Mouse (Mus musculus): ENCODE results near the gene Tbxa2r. TPM values are rescaled to one million over a fixed set of nuclear protein-coding genes. Genes with fewer than 3 reads are reported as not detected.

Tbxa2r gene
- polyA plus RNA-seq, 2 experiments: 9.2 to 10.8 TPM

DNA sequence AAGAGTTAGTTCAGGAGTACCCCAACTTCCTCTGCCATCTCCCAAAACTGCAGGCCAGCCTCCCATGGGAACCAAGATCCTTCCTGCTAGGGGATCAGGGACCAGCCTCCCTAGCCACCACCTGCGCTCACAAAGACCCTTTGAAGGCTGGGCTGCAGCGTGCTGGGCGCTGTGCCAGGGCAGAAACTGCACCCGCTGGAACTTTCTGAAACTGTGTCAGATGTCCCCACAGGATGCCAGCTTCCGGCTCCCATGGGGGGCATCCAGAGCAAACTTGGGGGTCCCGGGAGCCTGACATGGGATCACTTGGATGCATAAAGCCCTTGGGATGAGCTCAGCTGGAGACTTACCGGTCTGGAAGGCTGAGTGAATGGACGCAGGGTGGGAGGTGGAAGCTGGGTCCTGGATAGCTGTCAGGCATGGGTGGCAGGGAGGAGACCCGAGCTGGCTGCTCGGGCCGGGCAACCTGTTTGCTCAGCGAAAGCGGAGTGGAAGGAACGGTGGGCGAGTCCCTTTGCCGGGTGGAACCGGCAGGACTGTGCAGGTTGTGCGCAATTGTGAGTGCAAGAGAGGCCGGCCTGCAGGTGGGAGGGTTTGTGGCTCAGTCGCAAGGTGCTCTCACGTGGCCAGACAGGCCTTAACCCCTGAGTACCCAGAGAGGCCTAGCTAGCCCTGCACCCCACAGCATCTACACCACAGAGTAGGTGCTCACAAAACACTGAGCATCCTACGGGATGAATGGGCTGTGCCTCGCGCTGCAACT lies 37.7 kb upstream of the Tbxa2r start:
- no peak for DNase-seq (ENCODE audit: low spot score)

GRCm38 (mm10) chr10:81291511-81292104 lies 36.9 kb upstream of the Tbxa2r start, which contains the start of gene Tjp3:
TSS of gene Tjp3 (minus strand) at chr10:81291581.
- H3K9me3 ChIP-seq (ENCODE audit: control insufficient read depth, low read length): no peaks in the 10 kb centered on the region
- WGBS: 71% methylated on average over 9 of the region's 9 CpGs
- no peaks in the 10 kb centered on the region for H3K36me3 ChIP-seq (ENCODE audit: control insufficient read depth, insufficient read depth, low read length)
- H3K4me3 ChIP-seq (replicated peaks; ENCODE audit: low read length): peak within 1 kb of the TSS; percentile 2; the same call in 1 of the 2 replicates
- no peak for DNase-seq (ENCODE audit: low spot score)
- no peak for TF ChIP-seq POLR2A (IDR thresholded peaks at IDR 0.05; ENCODE audit: borderline replicate concordance, extremely low read depth, insufficient read depth, insufficient read length)
- no peak for ATAC-seq (ENCODE audit: low FRiP score, low read depth)
- peaks cover 14% of the 10 kb centered on the region for H3K4me1 ChIP-seq (ENCODE audit: control insufficient read depth, insufficient read depth, low read length)
- H3K4me2 ChIP-seq (replicated peaks; ENCODE audit: low read depth, low read length, severe bottlenecking): peak within 1 kb of the TSS; percentile 96; the same call in 1 of the 2 replicates
- no peak within 1 kb of the TSS for H3K9ac ChIP-seq (ENCODE audit: low read depth, low read length, severe bottlenecking)
- H3K27me3 ChIP-seq (ENCODE audit: control insufficient read depth, insufficient read depth, low read length): peaks cover 13% of the 10 kb centered on the region; the same call in 1 of the 2 replicates
- no peak within 1 kb of the TSS for H3K27ac ChIP-seq (replicated peaks; ENCODE audit: low read depth, low read length)

More for the DNA sequence above, 37.7 kb upstream of the Tbxa2r start:
- Histone ChIP-seq H3K9ac (ENCODE audit: low read depth, low read length, severe bottlenecking) (no peak overlapping the region), H3K9me3 (ENCODE audit: control insufficient read depth, low read length) (no peaks in the 10 kb centered on the region), H3K4me3 (replicated peaks; ENCODE audit: low read length) (peak overlapping the region; percentile 1; the same call in 1 of the 2 replicates), H3K27me3 (ENCODE audit: control insufficient read depth, insufficient read depth, low read length) (peaks cover 13% of the 10 kb centered on the region; the same call in 1 of the 2 replicates), H3K4me1 (ENCODE audit: control insufficient read depth, insufficient read depth, low read length) (peaks cover 18% of the 10 kb centered on the region), H3K27ac (replicated peaks; ENCODE audit: low read depth, low read length) (no peak overlapping the region), H3K4me2 (replicated peaks; ENCODE audit: low read depth, low read length, severe bottlenecking) (0 out of 2 replicates have a peak overlapping the region, but pooled peaks have one; percentile 0), H3K36me3 (ENCODE audit: control insufficient read depth, insufficient read depth, low read length) (no peaks in the 10 kb centered on the region)
- TF ChIP-seq POLR2A (IDR thresholded peaks at IDR 0.05; ENCODE audit: borderline replicate concordance, extremely low read depth, insufficient read depth, insufficient read length): no peak
- ATAC-seq (ENCODE audit: low FRiP score, low read depth): no peak
- 15% methylated on average over 24 of the region's 24 CpGs for WGBS

GRCm38 (mm10) chr10:81292554-81293333 lies 35.8 kb upstream of the Tbxa2r start, which contains the start of gene Pip5k1c:
TSS of gene Pip5k1c (plus strand) at chr10:81292963.
- Histone ChIP-seq H3K4me1 (ENCODE audit: control insufficient read depth, insufficient read depth, low read length) (peaks cover 14% of the 10 kb centered on the region), H3K9me3 (ENCODE audit: control insufficient read depth, low read length) (no peaks in the 10 kb centered on the region), H3K27me3 (ENCODE audit: control insufficient read depth, insufficient read depth, low read length) (peaks cover 13% of the 10 kb centered on the region; the same call in 1 of the 2 replicates), H3K9ac (ENCODE audit: low read depth, low read length, severe bottlenecking) (peak within 1 kb of the TSS; percentile 77), H3K27ac (replicated peaks; ENCODE audit: low read depth, low read length) (peak within 1 kb of the TSS; percentile 83), H3K36me3 (ENCODE audit: control insufficient read depth, insufficient read depth, low read length) (no peaks in the 10 kb centered on the region), H3K4me3 (replicated peaks; ENCODE audit: low read length) (peak within 1 kb of the TSS; percentile 81), H3K4me2 (replicated peaks; ENCODE audit: low read depth, low read length, severe bottlenecking) (peak within 1 kb of the TSS; percentile 96)
- DNase-seq (ENCODE audit: low spot score): peak; percentile 98
- ATAC-seq (ENCODE audit: low FRiP score, low read depth): peak; percentile 96
- WGBS: under 1% methylated on average over 59 of the region's 80 CpGs
- TF ChIP-seq POLR2A (IDR thresholded peaks at IDR 0.05; ENCODE audit: borderline replicate concordance, extremely low read depth, insufficient read depth, insufficient read length): peak; percentile 73; the same call in 1 of the 2 replicates

DNA sequence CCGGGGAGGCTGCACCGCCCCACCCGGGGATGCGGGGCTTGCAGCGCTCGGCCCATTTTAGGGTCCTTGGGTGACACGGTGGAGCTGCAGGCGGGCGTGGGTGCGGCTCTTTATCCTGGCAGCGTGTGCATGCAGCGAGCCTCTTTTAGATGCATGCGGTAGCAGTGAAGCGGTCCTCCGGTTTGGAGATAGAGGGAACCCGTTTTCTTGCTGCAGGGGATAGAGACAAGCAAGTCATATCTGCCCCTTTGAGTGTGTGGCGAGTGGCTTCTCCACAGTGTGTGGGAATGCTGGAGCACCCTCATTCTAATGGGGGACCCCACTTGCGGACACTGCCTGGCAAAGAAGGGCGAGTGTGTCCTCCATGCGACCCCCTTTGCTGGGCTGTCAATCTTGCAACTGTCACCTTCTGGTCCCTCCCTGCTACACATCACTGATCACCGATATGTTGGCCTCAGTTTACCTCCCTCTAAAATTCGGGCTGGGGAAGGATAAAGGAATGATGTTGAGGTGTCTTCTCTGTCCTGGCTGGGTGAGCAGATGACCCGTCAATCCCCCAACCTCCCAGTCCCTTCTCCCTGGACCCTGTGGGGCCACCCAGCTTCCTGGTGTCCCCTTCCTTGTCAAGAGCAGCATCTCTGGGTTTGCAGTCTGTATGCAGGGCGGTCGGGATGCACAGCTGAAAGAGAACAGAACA lies 35.0 kb upstream of the Tbxa2r start:
- ATAC-seq (ENCODE audit: low FRiP score, low read depth) (no peak), DNase-seq (ENCODE audit: low spot score) (no peak)
- Histone ChIP-seq H3K27me3 (ENCODE audit: control insufficient read depth, insufficient read depth, low read length) (peaks cover 13% of the 10 kb centered on the region; the same call in 1 of the 2 replicates), H3K27ac (replicated peaks; ENCODE audit: low read depth, low read length) (peak overlapping the region; percentile 83), H3K4me2 (replicated peaks; ENCODE audit: low read depth, low read length, severe bottlenecking) (peak overlapping the region; percentile 96), H3K4me3 (replicated peaks; ENCODE audit: low read length) (peak overlapping the region; percentile 81), H3K9ac (ENCODE audit: low read depth, low read length, severe bottlenecking) (peak overlapping the region; percentile 77), H3K9me3 (ENCODE audit: control insufficient read depth, low read length) (no peaks in the 10 kb centered on the region), H3K4me1 (ENCODE audit: control insufficient read depth, insufficient read depth, low read length) (peaks cover 14% of the 10 kb centered on the region), H3K36me3 (ENCODE audit: control insufficient read depth, insufficient read depth, low read length) (no peaks in the 10 kb centered on the region)
- 2% methylated on average over 25 of the region's 25 CpGs for WGBS
- TF ChIP-seq POLR2A (IDR thresholded peaks at IDR 0.05; ENCODE audit: borderline replicate concordance, extremely low read depth, insufficient read depth, insufficient read length): no peak

Data from limb, embryonic 14.5 days (tissue).